Mouse (Mus musculus) cerebral cortex, adult 2 months (tissue): ENCODE measurements around the gene Gtpbp2.

Experiments
- WGBS: fragments of 180-500 bp; shearing (Covaris S2); methylation state at CpG from one replicate; pipeline ENCODE4 v1.1.7; 2018; 5-methylcytosine and 5-hydroxymethylcytosine counted together

Gene Gtpbp2

DNA sequence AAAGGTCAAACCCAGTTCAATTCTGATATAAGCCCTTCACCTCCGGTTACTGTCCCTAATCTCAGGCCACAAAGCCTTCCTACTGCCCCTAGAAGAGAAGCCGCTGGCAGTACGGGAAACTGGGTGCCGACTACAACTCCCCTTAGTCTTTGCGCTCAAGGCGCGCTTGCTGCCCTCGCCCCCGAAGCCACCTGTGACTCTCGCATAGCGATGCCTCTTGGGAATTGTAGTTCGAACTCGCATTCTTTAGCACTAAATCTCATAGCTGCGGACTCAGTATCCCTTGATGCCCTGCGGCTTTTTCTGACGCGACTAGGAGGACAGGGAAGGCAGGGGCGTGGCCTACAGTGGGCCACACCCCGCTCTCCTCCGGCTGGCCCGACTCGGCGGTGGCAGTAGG lies at the start of gene Gtpbp2:
Gene Gtpbp2, plus strand, starts transcription at position 347 of the 400 bp plus-strand sequence.
- under 1% methylated on average over 23 of the region's 23 CpGs for WGBS

DNA sequence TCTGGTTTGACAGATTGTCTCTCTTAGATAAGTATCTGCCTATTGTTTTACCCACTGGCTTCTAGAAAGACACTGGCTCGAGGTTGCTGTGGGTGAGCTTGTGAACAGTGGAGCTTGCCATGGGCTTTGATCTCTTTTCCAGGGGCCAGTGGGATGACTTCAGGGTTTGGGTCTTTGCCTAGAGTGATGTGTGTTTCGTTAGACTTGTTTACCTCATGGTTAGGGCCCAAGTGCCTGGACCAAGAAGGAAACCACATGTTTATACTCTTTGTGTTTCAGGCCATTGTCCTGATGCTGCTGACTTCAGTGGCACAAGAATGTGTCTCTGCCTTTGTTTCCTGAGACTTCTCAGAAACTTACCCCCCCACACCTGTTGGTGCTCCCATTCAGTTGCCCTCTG lies 45.3 kb upstream of the Gtpbp2 start:
- WGBS, result 52% methylated on average over 2 of the region's 2 CpGs

GRCm38 (mm10) chr17:46116138-46116537 lies 44.7 kb upstream of the Gtpbp2 start:
- 73% methylated on average over 11 of the region's 11 CpGs for WGBS

GRCm38 (mm10) chr17:46116881-46117280 lies 44.0 kb upstream of the Gtpbp2 start:
- 76% methylated on average over 3 of the region's 3 CpGs for WGBS

- 80% methylated on average over 13 of the region's 13 CpGs for WGBS
Measured at GRCm38 (mm10) chr17:46117623-46118422, 43.0 kb upstream of the Gtpbp2 start.

DNA sequence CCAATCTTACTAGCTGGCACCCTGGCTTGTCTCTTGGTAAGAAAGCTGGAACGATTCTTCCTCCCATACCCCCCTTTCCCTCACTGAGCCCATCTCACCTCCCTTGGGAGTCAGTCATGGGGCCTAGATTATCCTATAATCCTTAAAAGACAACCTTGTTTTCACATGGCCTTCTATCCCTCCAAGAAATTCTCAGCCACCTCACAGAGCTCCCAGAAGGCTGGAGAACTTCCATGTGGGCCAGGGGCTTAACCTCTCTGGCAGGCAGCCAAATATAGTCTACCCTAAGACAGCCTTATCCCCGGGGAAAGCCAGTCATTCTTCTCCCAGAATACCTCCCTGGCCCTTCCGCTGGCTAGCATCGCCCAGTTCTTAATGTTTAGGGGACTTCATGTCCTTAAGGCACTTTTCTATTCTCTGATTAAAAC lies 42.4 kb upstream of the Gtpbp2 start:
- 70% methylated on average over 4 of the region's 4 CpGs for WGBS

- 53% methylated on average over 10 of the region's 10 CpGs for WGBS
Measured at GRCm38 (mm10) chr17:46119641-46120040, 41.2 kb upstream of the Gtpbp2 start.

- 97% methylated on average over 4 of the region's 4 CpGs for WGBS
Measured at GRCm38 (mm10) chr17:46122791-46123190, 38.0 kb upstream of the Gtpbp2 start.

- WGBS, result 94% methylated on average over 4 of the region's 4 CpGs
Measured at GRCm38 (mm10) chr17:46123285-46123684, 37.5 kb upstream of the Gtpbp2 start.

- WGBS, result 92% methylated on average over 12 of the region's 12 CpGs
Measured at GRCm38 (mm10) chr17:46123953-46124700, 36.7 kb upstream of the Gtpbp2 start.

DNA sequence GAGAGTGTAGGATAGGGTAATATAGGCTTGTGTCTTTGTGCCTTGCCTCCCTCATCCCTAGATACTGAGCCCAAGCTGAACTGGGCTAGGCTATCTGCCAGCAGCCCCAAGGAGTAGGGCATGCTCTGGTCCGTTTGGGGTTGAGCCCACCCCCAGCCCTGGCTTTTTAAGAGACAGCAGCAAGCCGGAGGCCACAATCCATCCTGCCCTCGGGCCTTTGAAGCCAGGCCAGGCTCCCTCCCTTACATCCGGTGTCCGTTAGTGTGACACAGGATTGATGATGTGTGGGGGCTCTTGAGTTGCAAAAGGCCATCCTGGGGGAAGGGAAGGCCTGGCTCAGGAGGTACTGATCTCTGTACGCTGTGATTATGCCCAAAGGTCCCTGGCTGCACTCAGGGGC lies 34.2 kb upstream of the Gtpbp2 start:
- 82% methylated on average over 6 of the region's 6 CpGs for WGBS

GRCm38 (mm10) chr17:46127814-46128493 lies 32.9 kb upstream of the Gtpbp2 start:
- WGBS, result 76% methylated on average over 6 of the region's 6 CpGs

- 64% methylated on average over 13 of the region's 13 CpGs for WGBS
Measured at GRCm38 (mm10) chr17:46129741-46130498, 30.9 kb upstream of the Gtpbp2 start.

DNA sequence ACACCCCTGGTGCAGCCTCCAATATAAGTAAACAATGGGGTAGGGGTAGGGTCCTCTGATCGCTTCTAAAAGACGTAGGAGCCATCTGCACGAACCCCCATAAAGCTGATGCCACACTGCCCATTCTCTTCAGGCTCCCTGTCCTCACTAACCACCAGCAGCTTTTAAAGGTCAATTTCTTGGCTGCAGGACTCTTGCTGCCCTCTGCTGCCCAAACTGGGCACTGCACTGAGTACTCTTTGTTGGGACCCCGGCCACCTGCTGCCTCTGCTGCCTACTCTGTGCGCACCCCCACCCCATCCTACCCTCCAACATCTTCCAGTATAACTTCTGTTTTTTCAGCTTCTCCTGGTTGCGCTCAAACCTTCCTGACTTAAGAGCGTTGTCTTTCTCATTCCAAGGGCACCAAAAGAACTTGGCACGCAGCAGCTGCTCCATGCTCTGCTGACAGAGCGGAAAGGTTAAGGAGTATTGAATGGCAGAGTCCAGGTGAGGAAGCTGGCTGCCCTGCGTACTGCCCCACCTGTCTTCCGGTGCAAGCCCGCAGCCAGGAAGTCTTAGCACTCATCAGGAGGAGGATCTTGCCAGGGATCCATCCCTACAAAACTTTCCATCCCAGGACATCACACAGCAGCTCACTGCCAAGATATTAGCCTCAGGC lies 28.6 kb upstream of the Gtpbp2 start:
- WGBS, result 21% methylated on average over 12 of the region's 12 CpGs

- 55% methylated on average over 8 of the region's 8 CpGs for WGBS
Measured at GRCm38 (mm10) chr17:46132862-46133261, 28.0 kb upstream of the Gtpbp2 start.

DNA sequence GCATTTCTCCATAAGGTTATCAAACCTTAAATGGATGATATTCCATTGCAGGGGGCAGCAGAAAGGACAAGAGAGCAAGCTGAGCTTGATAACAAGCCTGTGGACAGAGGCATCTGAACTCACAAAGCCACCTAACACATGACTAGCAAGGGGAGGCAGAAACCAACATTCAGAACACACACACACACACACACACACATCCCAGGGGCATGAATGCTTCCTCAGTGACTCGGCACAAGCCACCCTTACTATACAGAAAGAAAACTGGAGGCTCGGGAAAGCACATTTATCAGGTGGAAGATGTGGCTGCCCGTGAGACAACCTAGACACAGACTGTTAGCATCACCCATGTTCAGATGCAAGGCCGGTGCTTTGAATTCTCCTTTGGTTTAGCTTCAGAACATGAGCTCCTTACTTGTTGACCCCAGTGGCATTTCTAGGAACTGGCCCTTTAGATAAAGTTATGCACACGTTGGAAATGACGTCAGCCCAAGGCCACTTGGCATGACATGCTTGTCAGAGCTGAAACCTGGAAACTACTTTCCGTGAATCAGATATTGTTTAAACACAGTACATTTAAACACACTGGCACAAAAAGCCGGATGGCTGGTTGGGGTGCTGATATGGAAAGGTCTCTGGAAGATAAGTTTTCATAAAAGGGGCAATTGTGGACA lies 22.1 kb upstream of the Gtpbp2 start:
- WGBS, result 80% methylated on average over 8 of the region's 8 CpGs

- WGBS, result 86% methylated on average over 3 of the region's 3 CpGs
Measured at GRCm38 (mm10) chr17:46139872-46140271, 21.0 kb upstream of the Gtpbp2 start.

GRCm38 (mm10) chr17:46143578-46144423 lies 17.0 kb upstream of the Gtpbp2 start, which contains the start of gene Rsph9:
Rsph9 (minus strand) TSS chr17:46144216.
- 4% methylated on average over 37 of the region's 37 CpGs for WGBS
